Mouse (Mus musculus) limb, embryonic 15.5 days (tissue): ENCODE results near the gene Mrpl43. TPM values are rescaled to one million over a fixed set of nuclear protein-coding genes. Genes with fewer than 3 reads are reported as not detected.
A peak's percentile ranks its signal among the peaks of the same experiment; 100 is the strongest.
"Not testable (repeated sequence)": the region's sequence is repeated elsewhere in the genome, so short reads cannot be mapped to it uniquely, and the experiment has no call there.

ENCODE experiments used
- ATAC-seq: fragments of 200-750 bp; cut with Nextera tagmentation; 2 replicates; pipeline ENCODE4 v1.8.0; 2017; ENCODE audit warnings: low read depth, moderate TSS enrichment; ENCODE audit not compliant: insufficient number of reproducible peaks, low FRiP score, low TSS enrichment
- H3K27ac ChIP-seq: fragments of 300-500 bp; sonication (generic); 2 replicates; pipeline ENCODE4 v1.5.1; 2015; ENCODE audit warnings: moderate library complexity, mild to moderate bottlenecking, inconsistent platforms
- H3K27me3 ChIP-seq: fragments of 300-500 bp; sonication (generic); 2 replicates; pipeline ENCODE4 v1.6.1; 2015; ENCODE audit warnings: inconsistent platforms
- H3K36me3 ChIP-seq: fragments of 300-500 bp; sonication (generic); 2 replicates; pipeline ENCODE4 v1.6.1; 2015; ENCODE audit warnings: inconsistent platforms
- H3K4me1 ChIP-seq: fragments of 300-500 bp; sonication (generic); 2 replicates; pipeline ENCODE4 v1.6.1; 2015; ENCODE audit warnings: inconsistent platforms
- H3K4me2 ChIP-seq: fragments of 300-500 bp; sonication (generic); 2 replicates; pipeline ENCODE4 v1.6.1; 2015; ENCODE audit warnings: mild to moderate bottlenecking, inconsistent platforms
- H3K4me3 ChIP-seq: fragments of 300-500 bp; sonication (generic); 2 replicates; pipeline ENCODE4 v1.5.1; 2015; ENCODE audit warnings: mild to moderate bottlenecking, inconsistent platforms
- H3K9ac ChIP-seq: fragments of 300-500 bp; sonication (generic); 2 replicates; pipeline ENCODE4 v1.6.1; 2015; ENCODE audit warnings: inconsistent platforms
- H3K9me3 ChIP-seq: fragments of 300-500 bp; sonication (generic); 2 replicates; pipeline ENCODE4 v1.6.1; 2016; ENCODE audit warnings: inconsistent platforms
- WGBS: fragments of 180-500 bp; shearing (Covaris S2); methylation state at CpG from one replicate; pipeline ENCODE4 v1.1.7; 2015; 5-methylcytosine and 5-hydroxymethylcytosine counted together
- polyA plus RNA-seq: library from polyadenylated mRNA; unstranded; fragments of >200 nt; fragmentation: Nextera tagmentation; extraction: Ambion mirVana; gene quantifications from 2 replicates; pipeline ENCODE4 v1.2.1, GENCODE M21; 2015

Mrpl43 gene
- polyA plus RNA-seq, 1 experiment from 2014 or later: 65.1 TPM

DNA sequence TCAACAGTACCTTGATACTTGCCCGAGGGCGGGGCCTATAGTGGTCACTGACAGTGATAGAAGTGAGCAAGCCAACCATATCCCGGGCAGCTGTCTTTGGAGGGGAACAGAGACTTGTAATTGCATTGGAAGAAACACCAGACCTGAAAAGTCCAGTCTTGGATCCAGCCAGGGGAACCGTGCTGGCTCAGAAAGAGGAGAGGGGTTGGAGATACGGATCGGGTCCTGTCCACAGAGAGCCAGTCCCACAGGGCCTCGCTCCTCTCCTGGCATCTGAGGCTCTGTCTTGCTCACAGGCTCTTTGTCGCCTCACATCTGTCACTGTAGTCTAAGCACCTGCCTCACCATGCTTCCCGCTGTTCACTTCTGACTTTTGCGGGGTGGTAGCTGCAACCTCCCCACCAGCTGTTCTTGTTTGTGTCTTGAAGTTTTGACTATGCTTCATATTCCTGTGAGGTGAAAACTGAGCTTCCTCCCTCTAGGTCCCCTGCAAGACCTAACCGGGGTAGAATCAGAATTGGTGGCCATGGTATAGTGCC lies 38.2 kb upstream of the Mrpl43 start:
- ATAC-seq: no peak
- no peaks in the 10 kb centered on the region for H3K9me3 ChIP-seq
- peaks cover 36% of the 10 kb centered on the region for H3K27me3 ChIP-seq
- H3K9ac ChIP-seq: no peak overlapping the region
- H3K4me3 ChIP-seq: no peak overlapping the region
- peaks cover 29% of the 10 kb centered on the region for H3K4me1 ChIP-seq
- 67% methylated on average over 11 of the region's 11 CpGs for WGBS
- H3K27ac ChIP-seq: no peak overlapping the region
- H3K4me2 ChIP-seq: no peak overlapping the region
- peaks cover under 1% of the 10 kb centered on the region; the same call in 1 of the 2 replicates for H3K36me3 ChIP-seq

DNA sequence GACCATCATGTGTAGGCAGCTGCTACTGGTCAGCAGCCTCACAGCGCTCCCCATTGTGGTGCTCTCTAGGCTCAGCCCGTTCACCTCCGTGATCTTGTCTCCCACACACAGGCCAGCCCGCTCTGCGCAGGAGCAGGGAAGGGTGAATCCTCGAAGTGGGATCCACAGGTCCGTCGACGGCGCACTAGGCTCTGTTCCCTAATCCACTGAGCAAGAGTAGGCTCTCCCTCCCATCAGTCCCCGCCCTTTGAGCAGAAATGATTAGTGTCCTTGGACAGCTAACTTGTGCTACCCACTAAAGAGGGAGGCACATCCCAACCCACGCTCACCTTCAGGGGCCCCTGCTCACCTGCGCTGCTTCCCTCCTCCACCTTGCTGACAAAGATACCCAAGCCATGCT lies 34.0 kb upstream of the Mrpl43 start:
- no peak overlapping the region for H3K27ac ChIP-seq
- peaks cover 33% of the 10 kb centered on the region for H3K27me3 ChIP-seq
- no peaks in the 10 kb centered on the region for H3K4me1 ChIP-seq
- no peak for ATAC-seq
- no peak overlapping the region for H3K9ac ChIP-seq
- no peak overlapping the region for H3K4me2 ChIP-seq
- no peaks in the 10 kb centered on the region for H3K36me3 ChIP-seq
- H3K9me3 ChIP-seq: no peaks in the 10 kb centered on the region
- 44% methylated on average over 13 of the region's 13 CpGs for WGBS
- no peak overlapping the region for H3K4me3 ChIP-seq

DNA sequence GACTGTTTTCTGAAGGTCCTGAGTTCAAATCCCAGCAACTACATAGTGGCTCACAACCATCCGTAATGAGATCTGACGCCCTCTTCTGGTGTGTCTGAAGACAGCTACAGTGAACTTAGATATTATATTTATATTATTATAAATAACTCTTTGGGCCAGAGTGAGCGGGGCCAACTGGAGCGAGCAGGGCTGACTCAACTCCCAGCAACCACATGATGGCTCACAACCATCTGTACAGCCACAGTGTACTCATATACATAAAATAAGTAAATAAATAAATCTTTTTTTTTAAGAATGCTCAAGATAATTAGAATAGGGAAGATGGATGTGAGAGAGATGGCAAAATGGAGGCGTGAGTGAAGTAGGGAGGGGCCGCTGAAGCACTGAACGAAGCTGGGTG lies 32.0 kb upstream of the Mrpl43 start:
- not testable (repeated sequence) for ATAC-seq
- WGBS: 86% methylated on average over 7 of the region's 7 CpGs
- peaks cover 22% of the 10 kb centered on the region for H3K27me3 ChIP-seq

DNA sequence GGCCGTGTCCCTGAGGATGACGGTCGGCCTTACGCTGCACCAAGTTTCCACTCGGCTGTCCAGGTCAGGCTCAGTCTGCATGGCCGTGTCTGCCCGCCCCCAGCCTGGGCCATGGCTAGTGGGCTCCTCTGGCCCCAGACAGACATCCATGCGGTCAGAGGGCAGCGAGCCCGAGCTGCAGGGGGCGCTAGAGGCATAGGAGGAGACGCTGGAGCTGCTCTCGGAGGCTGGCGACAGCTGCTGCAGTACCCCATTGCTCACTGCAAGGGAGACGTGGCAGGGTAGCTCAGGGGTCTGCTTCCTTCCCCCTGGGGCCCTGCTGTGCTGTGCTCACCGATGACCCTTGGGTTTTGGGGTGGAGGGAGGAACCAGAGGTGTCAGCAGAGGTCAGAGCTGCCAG lies 30.6 kb upstream of the Mrpl43 start:
- Histone ChIP-seq H3K9ac (no peak overlapping the region), H3K27ac (no peak overlapping the region), H3K4me2 (no peak overlapping the region), H3K9me3 (no peaks in the 10 kb centered on the region), H3K4me3 (no peak overlapping the region), H3K4me1 (peaks cover 12% of the 10 kb centered on the region), H3K27me3 (peaks cover 22% of the 10 kb centered on the region), H3K36me3 (no peaks in the 10 kb centered on the region)
- 35% methylated on average over 16 of the region's 16 CpGs for WGBS
- ATAC-seq: no peak

More for the DNA sequence above, 32.0 kb upstream of the Mrpl43 start:
- H3K4me2 ChIP-seq, H3K9ac ChIP-seq, H3K4me3 ChIP-seq, H3K9me3 ChIP-seq, H3K27ac ChIP-seq, H3K4me1 ChIP-seq, H3K36me3 ChIP-seq: not testable (repeated sequence)

DNA sequence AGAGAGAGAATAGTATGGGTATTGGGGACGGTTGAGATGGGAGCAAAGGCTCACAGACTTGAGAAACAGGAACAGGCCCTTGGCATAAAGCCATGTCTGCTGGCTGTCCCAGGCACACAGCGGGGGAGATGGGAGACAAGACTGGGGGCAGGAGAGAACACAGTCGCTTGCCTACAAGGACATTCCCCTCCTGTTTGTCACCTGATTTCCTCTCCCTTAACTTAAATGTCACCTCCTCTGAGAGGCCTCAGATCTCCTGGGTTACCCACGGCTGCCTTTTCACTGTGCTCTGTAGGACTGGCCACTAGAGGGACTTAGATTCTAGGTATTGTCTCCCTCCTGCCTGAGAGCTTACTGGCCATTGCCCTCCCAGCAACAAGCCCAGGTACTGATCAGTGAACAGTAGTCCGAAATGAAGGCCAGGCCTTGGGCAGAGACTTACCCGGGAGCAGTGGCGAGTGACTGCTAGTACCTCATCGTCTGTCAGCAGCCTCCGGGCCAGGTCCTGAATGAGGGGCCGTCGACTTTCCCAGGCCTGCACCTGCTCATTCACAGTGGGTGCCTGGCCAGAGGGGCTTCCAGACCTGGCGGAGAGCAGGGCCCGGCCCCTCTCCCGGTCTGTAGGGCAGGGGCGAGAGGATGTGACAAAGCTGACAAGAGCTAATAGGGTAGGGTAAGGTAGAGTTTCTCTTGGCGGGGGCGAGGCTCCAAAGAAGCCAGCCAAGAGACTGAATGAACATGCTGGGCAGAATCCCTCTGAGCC lies 26.5 kb upstream of the Mrpl43 start:
- Histone ChIP-seq H3K36me3 (peaks cover 13% of the 10 kb centered on the region), H3K4me2 (no peak overlapping the region), H3K27me3 (peaks cover 3% of the 10 kb centered on the region; the same call in 1 of the 2 replicates), H3K9me3 (no peaks in the 10 kb centered on the region), H3K4me3 (no peak overlapping the region), H3K9ac (no peak overlapping the region), H3K4me1 (peaks cover 34% of the 10 kb centered on the region), H3K27ac (no peak overlapping the region)
- no peak for ATAC-seq
- WGBS: 48% methylated on average over 17 of the region's 17 CpGs

DNA sequence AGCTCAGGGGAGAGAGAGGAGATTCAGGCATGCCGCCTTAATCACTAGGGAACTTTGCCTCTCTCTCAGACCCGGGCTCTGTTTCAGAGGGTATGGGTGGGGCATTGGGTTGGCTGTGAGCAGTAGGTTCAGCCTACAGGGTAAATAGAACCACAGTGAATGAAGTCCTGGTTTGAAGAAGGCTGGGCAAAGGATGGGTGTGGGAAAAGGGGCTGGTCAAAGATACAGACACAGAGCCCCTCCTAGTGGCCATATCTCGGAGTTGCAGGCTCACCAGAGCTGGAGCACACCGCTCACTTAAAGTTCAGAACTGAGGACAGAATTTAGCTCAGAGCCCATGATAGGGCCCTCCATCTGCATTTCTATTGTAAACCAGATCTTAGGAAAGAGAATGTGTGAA lies 25.5 kb upstream of the Mrpl43 start:
- 23% methylated on average over 4 of the region's 4 CpGs for WGBS
- no peak overlapping the region for H3K27ac ChIP-seq
- peaks cover 3% of the 10 kb centered on the region; the same call in 1 of the 2 replicates for H3K27me3 ChIP-seq
- peak; percentile 40; the same call in 1 of the 2 replicates for ATAC-seq
- H3K4me2 ChIP-seq: no peak overlapping the region
- H3K4me1 ChIP-seq: peaks cover 37% of the 10 kb centered on the region
- peaks cover 22% of the 10 kb centered on the region for H3K36me3 ChIP-seq
- no peak overlapping the region for H3K9ac ChIP-seq
- H3K4me3 ChIP-seq: no peak overlapping the region
- H3K9me3 ChIP-seq: no peaks in the 10 kb centered on the region

DNA sequence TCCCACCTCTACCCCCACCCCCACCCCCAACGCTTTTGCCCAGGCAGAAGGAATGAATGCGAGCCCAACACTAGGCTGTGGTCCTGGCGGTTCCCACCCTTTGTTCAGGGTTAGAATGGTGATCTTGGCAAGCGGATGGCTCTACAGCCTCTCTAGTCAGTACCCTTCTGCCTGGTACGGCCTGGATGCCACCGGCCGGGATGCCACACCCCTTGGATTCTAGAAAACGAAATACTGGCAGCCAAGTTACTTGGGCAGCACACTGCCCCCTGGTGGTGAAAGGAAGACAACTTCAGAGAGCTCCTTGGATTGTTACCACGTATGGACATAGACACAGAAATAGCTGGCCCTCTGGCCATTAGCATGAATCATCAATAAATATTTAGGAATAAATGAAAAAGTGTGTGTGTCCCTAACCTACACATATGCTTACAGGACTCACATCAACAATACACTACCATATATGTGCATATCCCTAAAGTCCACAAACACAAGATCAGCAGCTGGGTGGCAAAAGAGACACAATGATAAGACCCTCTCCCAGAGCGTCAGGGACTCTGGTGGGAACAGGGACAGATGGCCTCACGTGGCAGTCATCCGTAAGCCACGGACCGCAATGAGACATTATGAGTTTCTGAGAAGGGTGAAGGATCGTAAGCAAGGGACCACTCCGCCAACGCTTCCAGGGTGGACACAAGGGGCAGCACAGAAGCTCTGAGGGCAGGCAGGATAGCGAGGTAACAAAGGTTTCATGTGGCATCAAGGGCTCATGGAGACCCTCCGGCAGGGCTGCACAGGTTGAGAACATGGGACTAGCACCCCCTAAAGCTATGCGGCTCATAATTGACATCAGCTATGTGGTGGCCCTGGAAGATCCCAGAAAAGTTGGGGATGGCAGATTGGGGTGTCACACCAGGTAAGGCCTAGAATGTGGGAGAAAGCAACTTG lies 24.8 kb upstream of the Mrpl43 start:
- Histone ChIP-seq H3K27me3 (peaks cover 1% of the 10 kb centered on the region; the same call in 1 of the 2 replicates), H3K4me1 (peaks cover 37% of the 10 kb centered on the region), H3K4me2 (peak overlapping the region; percentile 42), H3K4me3 (peak overlapping the region; percentile 15), H3K27ac (0 out of 2 replicates have a peak overlapping the region, but pooled peaks have one; percentile 13), H3K36me3 (peaks cover 30% of the 10 kb centered on the region), H3K9ac (no peak overlapping the region), H3K9me3 (no peaks in the 10 kb centered on the region)
- no peak for ATAC-seq
- WGBS: 40% methylated on average over 20 of the region's 20 CpGs

DNA sequence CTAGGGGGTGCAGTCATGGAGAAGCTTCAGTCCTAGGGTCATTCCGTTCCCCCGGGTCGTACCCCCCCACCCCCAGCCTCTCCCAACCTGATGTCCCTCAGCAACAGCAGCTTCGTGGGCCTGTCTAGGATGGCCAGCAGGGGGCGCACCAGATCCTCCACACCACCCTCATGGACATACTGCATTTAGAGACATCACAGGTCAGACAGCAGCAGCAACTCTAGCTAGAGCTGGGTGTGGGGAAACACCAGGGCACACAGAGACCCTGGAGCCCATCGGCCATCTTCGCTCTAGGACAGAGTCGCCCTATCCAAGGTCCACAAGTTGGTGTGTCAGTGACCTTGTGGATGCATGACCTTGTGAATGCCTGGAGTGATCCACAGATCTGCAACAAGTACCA lies 23.9 kb upstream of the Mrpl43 start:
- Histone ChIP-seq H3K27ac (no peak overlapping the region), H3K9ac (no peak overlapping the region), H3K4me2 (no peak overlapping the region), H3K27me3 (no peaks in the 10 kb centered on the region), H3K36me3 (peaks cover 39% of the 10 kb centered on the region), H3K9me3 (no peaks in the 10 kb centered on the region), H3K4me1 (peaks cover 37% of the 10 kb centered on the region), H3K4me3 (no peak overlapping the region)
- no peak for ATAC-seq
- 36% methylated on average over 8 of the region's 8 CpGs for whole genome bisulfite sequencing

DNA sequence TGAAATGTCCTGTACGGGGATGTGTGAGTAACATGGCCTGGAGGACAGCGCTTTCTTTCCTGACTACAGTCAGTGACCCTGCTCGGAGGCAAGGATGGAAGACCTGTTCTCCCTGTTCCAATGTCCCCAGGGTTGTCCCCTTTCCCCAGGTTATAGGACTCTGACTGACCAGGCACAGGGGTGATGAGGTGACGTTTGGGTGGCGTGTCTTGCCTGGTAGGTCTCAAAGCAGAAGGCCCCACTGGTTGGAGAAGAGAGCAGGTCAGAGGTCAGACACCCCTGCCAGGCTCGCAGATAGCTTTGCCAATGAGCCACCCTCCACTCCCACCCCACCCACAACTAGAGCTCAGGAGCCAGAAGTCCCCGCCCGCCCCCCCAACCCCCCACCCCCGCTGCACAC lies 23.3 kb upstream of the Mrpl43 start:
- Histone ChIP-seq H3K4me2 (no peak overlapping the region), H3K9ac (no peak overlapping the region), H3K36me3 (peaks cover 44% of the 10 kb centered on the region), H3K4me1 (peaks cover 37% of the 10 kb centered on the region), H3K27ac (no peak overlapping the region), H3K27me3 (no peaks in the 10 kb centered on the region), H3K9me3 (no peaks in the 10 kb centered on the region), H3K4me3 (no peak overlapping the region)
- ATAC-seq: no peak
- 53% methylated on average over 9 of the region's 9 CpGs for WGBS

DNA sequence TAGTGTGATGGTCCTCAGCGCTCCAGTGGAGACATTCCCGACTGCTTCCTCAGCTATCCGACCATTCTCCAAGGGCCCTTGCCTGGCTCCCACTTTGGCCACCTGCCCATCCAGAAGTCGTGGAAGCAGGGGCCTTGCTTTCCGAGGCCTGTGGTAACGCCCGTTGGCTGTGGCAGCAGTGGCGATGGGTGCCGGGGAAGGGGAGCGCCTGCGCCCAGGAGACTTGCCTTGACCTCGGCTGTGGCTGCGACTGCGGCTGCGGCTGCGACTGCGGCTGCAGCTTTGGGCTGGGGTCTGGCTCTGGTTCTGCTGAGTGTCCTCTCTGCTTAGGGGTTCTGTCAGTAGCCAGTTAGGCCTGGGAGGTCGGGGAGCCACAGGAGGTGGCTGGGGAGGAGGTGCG lies 22.5 kb upstream of the Mrpl43 start:
- ATAC-seq: no peak
- H3K27ac ChIP-seq: no peak overlapping the region; the same call in 1 of the 2 replicates
- WGBS: 64% methylated on average over 19 of the region's 19 CpGs

DNA sequence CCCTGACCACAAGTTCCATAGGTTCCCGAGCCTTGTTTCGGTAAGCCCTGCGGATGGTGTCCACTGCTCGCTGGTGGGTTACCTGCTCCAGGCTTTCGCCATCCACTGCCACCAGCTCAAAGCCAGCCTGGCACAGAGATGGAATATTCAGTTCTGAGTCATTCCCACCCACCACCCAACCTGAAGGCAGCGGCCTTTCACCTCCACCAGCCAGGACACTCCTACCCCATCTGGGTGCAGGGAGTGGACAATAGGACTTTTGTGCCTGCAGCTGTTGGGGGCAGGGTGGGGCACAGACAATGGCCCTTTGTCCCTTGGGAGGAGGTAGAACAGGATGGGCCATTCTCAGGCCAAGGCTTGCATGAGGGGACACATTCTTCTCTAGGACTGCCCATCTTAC lies 21.6 kb upstream of the Mrpl43 start:
- WGBS: 83% methylated on average over 6 of the region's 6 CpGs
- Histone ChIP-seq H3K27me3 (no peaks in the 10 kb centered on the region), H3K4me2 (no peak overlapping the region), H3K27ac (no peak overlapping the region), H3K36me3 (peaks cover 56% of the 10 kb centered on the region), H3K9me3 (no peaks in the 10 kb centered on the region), H3K4me3 (no peak overlapping the region), H3K4me1 (peaks cover 34% of the 10 kb centered on the region), H3K9ac (no peak overlapping the region)
- no peak for ATAC-seq

More for the DNA sequence above, 22.5 kb upstream of the Mrpl43 start:
- Histone ChIP-seq H3K9me3 (no peaks in the 10 kb centered on the region), H3K4me3 (no peak overlapping the region), H3K4me2 (no peak overlapping the region), H3K4me1 (peaks cover 37% of the 10 kb centered on the region), H3K36me3 (peaks cover 51% of the 10 kb centered on the region), H3K27me3 (no peaks in the 10 kb centered on the region), H3K9ac (no peak overlapping the region)
